In genomic region chr10:130363438-130364164, GRCm38 (mm10) we compare ENCODE assay signal across 7 mouse cellular contexts. TPM values are rescaled to one million over a fixed set of nuclear protein-coding genes. Genes with fewer than 3 reads are reported as not detected.
DNase-seq lines count a peak whose midpoint lies in the region; ATAC-seq and TF ChIP-seq lines count a peak whose summit lies in the region.

No protein-coding gene starts in this region.

- no peak overlapping the region for H3K4me2 ChIP-seq in midbrain, embryonic 11.5 days
- no peak overlapping the region for H3K4me2 ChIP-seq in hindbrain, embryonic 15.5 days
- H3K4me2 ChIP-seq in neural tube, embryonic 15.5 days, result no peak overlapping the region

- no peak for TF ChIP-seq POLR2A in brain, embryonic 14.5 days (IDR thresholded peaks at IDR 0.05; ENCODE audit: borderline replicate concordance, extremely low read depth, insufficient read depth, insufficient read length, poor library complexity, severe bottlenecking)

- no peak overlapping the region for H3K27ac ChIP-seq in midbrain, embryonic 11.5 days (ENCODE audit: low read depth, low read length)
- no peak overlapping the region for H3K27ac ChIP-seq in midbrain, embryonic 10.5 days (replicated peaks)
- no peak overlapping the region for H3K27ac ChIP-seq in hindbrain, embryonic 15.5 days (replicated peaks)
- no peak overlapping the region for H3K27ac ChIP-seq in neural tube, embryonic 15.5 days (replicated peaks)

- H3K9me3 ChIP-seq in midbrain, embryonic 11.5 days (ENCODE audit: control insufficient read depth, low read length), result no peaks in the 10 kb centered on the region
- no peaks in the 10 kb centered on the region for H3K9me3 ChIP-seq in midbrain, embryonic 10.5 days (replicated peaks)
- H3K9me3 ChIP-seq in hindbrain, embryonic 15.5 days, result no peaks in the 10 kb centered on the region
- H3K9me3 ChIP-seq in neural tube, embryonic 15.5 days (replicated peaks), result no peaks in the 10 kb centered on the region

- TF ChIP-seq CTCF in brain, embryonic 14.5 days (IDR thresholded peaks at IDR 0.05; ENCODE audit: borderline replicate concordance, extremely low read depth, insufficient read depth, insufficient read length), result peak; percentile 37; the same call in 1 of the 2 replicates

- 58% methylated on average over 2 of the region's 2 CpGs for WGBS in midbrain, embryonic 11.5 days
- WGBS in midbrain, embryonic 10.5 days, result 64% methylated on average over 2 of the region's 2 CpGs
- WGBS in hindbrain, embryonic 15.5 days, result 63% methylated on average over 2 of the region's 2 CpGs
- 64% methylated on average over 2 of the region's 2 CpGs for WGBS in neural tube, embryonic 15.5 days

- DNase-seq in midbrain, embryonic 11.5 days (ENCODE audit: low spot score, missing footprints), result peak; percentile 87
- DNase-seq in midbrain, embryonic 10.5 days (ENCODE audit: low spot score), result no peak
- DNase-seq in brain, embryonic 14.5 days (ENCODE audit: low read depth), result peak; percentile 80
- DNase-seq in adrenal gland, adult 18-20 months (ENCODE audit: low spot score in 2 of 2), result no peak
- DNase-seq in adrenal gland, adult 2 months, result no peak

- H3K9ac ChIP-seq in midbrain, embryonic 11.5 days (ENCODE audit: low read length), result no peak overlapping the region
- no peak overlapping the region for H3K9ac ChIP-seq in hindbrain, embryonic 15.5 days
- no peak overlapping the region for H3K9ac ChIP-seq in neural tube, embryonic 15.5 days (replicated peaks)

- no peaks in the 10 kb centered on the region for H3K27me3 ChIP-seq in midbrain, embryonic 11.5 days (ENCODE audit: control insufficient read depth, insufficient read depth, low read length)
- no peaks in the 10 kb centered on the region for H3K27me3 ChIP-seq in midbrain, embryonic 10.5 days (ENCODE audit: low read depth, poor library complexity, severe bottlenecking)
- H3K27me3 ChIP-seq in hindbrain, embryonic 15.5 days, result no peaks in the 10 kb centered on the region
- H3K27me3 ChIP-seq in neural tube, embryonic 15.5 days (replicated peaks), result no peaks in the 10 kb centered on the region

- no peak overlapping the region for H3K4me3 ChIP-seq in midbrain, embryonic 11.5 days (ENCODE audit: low read depth, low read length)
- no peak overlapping the region for H3K4me3 ChIP-seq in midbrain, embryonic 10.5 days
- no peak overlapping the region for H3K4me3 ChIP-seq in hindbrain, embryonic 15.5 days
- H3K4me3 ChIP-seq in neural tube, embryonic 15.5 days (replicated peaks), result no peak overlapping the region

- H3K4me1 ChIP-seq in midbrain, embryonic 11.5 days (ENCODE audit: control insufficient read depth, insufficient read depth, low read length), result no peaks in the 10 kb centered on the region
- no peaks in the 10 kb centered on the region for H3K4me1 ChIP-seq in midbrain, embryonic 10.5 days
- no peaks in the 10 kb centered on the region for H3K4me1 ChIP-seq in hindbrain, embryonic 15.5 days (replicated peaks)
- H3K4me1 ChIP-seq in neural tube, embryonic 15.5 days, result no peaks in the 10 kb centered on the region

- ATAC-seq in midbrain, embryonic 11.5 days (ENCODE audit: low FRiP score), result peak; percentile 89
- peak; percentile 86 for ATAC-seq in hindbrain, embryonic 15.5 days (ENCODE audit: low FRiP score, low read depth)
- ATAC-seq in neural tube, embryonic 15.5 days (ENCODE audit: low FRiP score), result peak; percentile 84; the same call in 1 of the 2 replicates

- H3K36me3 ChIP-seq in midbrain, embryonic 11.5 days (ENCODE audit: control insufficient read depth, insufficient read depth, low read length), result no peaks in the 10 kb centered on the region
- H3K36me3 ChIP-seq in midbrain, embryonic 10.5 days, result no peaks in the 10 kb centered on the region
- H3K36me3 ChIP-seq in hindbrain, embryonic 15.5 days, result no peaks in the 10 kb centered on the region
- no peaks in the 10 kb centered on the region for H3K36me3 ChIP-seq in neural tube, embryonic 15.5 days

RNA-seq across cellular contexts. Expression of gene Vmn2r84, which starts 30.5 kb away (rescaled TPM):
- not detected in 2 replicates for polyA plus RNA-seq in midbrain, embryonic 11.5 days (2014; fragmentation: Nextera tagmentation; extraction: Ambion mirVana)
- not detected in 2 replicates for polyA plus RNA-seq in midbrain, embryonic 10.5 days (2016; fragmentation: Nextera tagmentation; extraction: Ambion mirVana)
- 0.03 TPM in 2 replicates for polyA plus RNA-seq in brain, embryonic 14.5 days (2012; rRNA removed)
- polyA plus RNA-seq in hindbrain, embryonic 15.5 days (2015; fragmentation: Nextera tagmentation; extraction: Ambion mirVana), result 0.03 and 0.04 TPM in 2 replicates
- 0.04 and 0.08 TPM in 2 replicates for polyA plus RNA-seq in neural tube, embryonic 15.5 days (2015; fragmentation: Nextera tagmentation; extraction: Ambion mirVana)
- total RNA-seq in adrenal gland, adult 18-20 months (2021), result not detected
- not detected for total RNA-seq in adrenal gland, adult 2 months (2021)
- polyA plus RNA-seq in adrenal gland, adult 2 months (2012; rRNA removed), result not detected in 2 replicates

RNA-seq across cellular contexts. Expression of gene Tespa1, which starts 40.9 kb away (rescaled TPM):
- 0.17 and 0.36 TPM in 2 replicates for polyA plus RNA-seq in midbrain, embryonic 11.5 days (2014; fragmentation: Nextera tagmentation; extraction: Ambion mirVana)
- not detected in 2 replicates for polyA plus RNA-seq in midbrain, embryonic 10.5 days (2016; fragmentation: Nextera tagmentation; extraction: Ambion mirVana)
- 0.16 TPM in 1 of 2 replicates, not detected in the other for polyA plus RNA-seq in brain, embryonic 14.5 days (2012; rRNA removed)
- 0.09 TPM in 1 of 2 replicates, not detected in the other for polyA plus RNA-seq in hindbrain, embryonic 15.5 days (2015; fragmentation: Nextera tagmentation; extraction: Ambion mirVana)
- polyA plus RNA-seq in neural tube, embryonic 15.5 days (2015; fragmentation: Nextera tagmentation; extraction: Ambion mirVana), result 0.37 and 7.7 TPM in 2 replicates
- under 1 TPM; 0.66 to 0.77 TPM for total RNA-seq in adrenal gland, adult 18-20 months (2021)
- under 1 TPM; 0.35 to 0.90 TPM for total RNA-seq in adrenal gland, adult 2 months (2021)
- 0.09 TPM in 1 of 2 replicates, not detected in the other for polyA plus RNA-seq in adrenal gland, adult 2 months (2012; rRNA removed)

Comparison
In these comparisons a context has a peak if more than half of its experiments do, and no peak if none do; other contexts are left out.
1. DNase-seq: peak in midbrain, embryonic 11.5 days (single experiment) and brain, embryonic 14.5 days (single experiment); none in midbrain, embryonic 10.5 days (single experiment), adrenal gland, adult 18-20 months (0 of 2) and adrenal gland, adult 2 months (single experiment).
2. Peak in every context shown above with its lines, with median percentiles within 50 percentile points of each other: ATAC-seq.